Mouse (Mus musculus) kidney, embryonic 14.5 days (tissue): Measurements from ENCODE around the gene Ripply2. TPM values are rescaled to one million over a fixed set of nuclear protein-coding genes. Genes with fewer than 3 reads are reported as not detected.

Experiments used
- ATAC-seq: fragments of 200-750 bp; cut with Nextera tagmentation; 2 replicates; pipeline ENCODE4 v1.8.0; 2017; ENCODE audit warnings: moderate number of reproducible peaks, mild to moderate bottlenecking, moderate TSS enrichment, moderate library complexity; ENCODE audit not compliant: low FRiP score, low TSS enrichment
- H3K27ac ChIP-seq: fragments of 300-500 bp; sonication (generic); 2 replicates; pipeline ENCODE4 v1.5.1; 2014; ENCODE audit warnings: low read depth, mild to moderate bottlenecking, low read length, moderate library complexity, mixed read lengths
- H3K27me3 ChIP-seq: fragments of 300-500 bp; sonication (generic); 2 replicates; pipeline ENCODE4 v1.6.1; 2014; ENCODE audit warnings: mild to moderate bottlenecking, low read length; ENCODE audit not compliant: control insufficient read depth, insufficient read depth
- H3K36me3 ChIP-seq: fragments of 300-500 bp; sonication (generic); 2 replicates; pipeline ENCODE4 v1.6.1; 2014; ENCODE audit warnings: low read length, mixed read lengths; ENCODE audit not compliant: control insufficient read depth, insufficient read depth
- H3K4me1 ChIP-seq: fragments of 300-500 bp; sonication (generic); 2 replicates; pipeline ENCODE4 v1.6.1; 2014; ENCODE audit warnings: low read length, mixed read lengths; ENCODE audit not compliant: control insufficient read depth, insufficient read depth
- H3K4me2 ChIP-seq: fragments of 300-500 bp; sonication (generic); replicated peaks from 2 replicates; pipeline ENCODE4 v1.6.1; 2014; ENCODE audit warnings: low read depth, mild to moderate bottlenecking, low read length
- H3K4me3 ChIP-seq: fragments of 300-500 bp; sonication (generic); 2 replicates; pipeline ENCODE4 v1.5.1; 2014; ENCODE audit warnings: mild to moderate bottlenecking, low read length
- H3K9ac ChIP-seq: fragments of 300-500 bp; sonication (generic); 2 replicates; pipeline ENCODE4 v1.6.1; 2014; ENCODE audit warnings: low read depth, mild to moderate bottlenecking, low read length, moderate library complexity
- H3K9me3 ChIP-seq: fragments of 300-500 bp; sonication (generic); 2 replicates; pipeline ENCODE4 v1.6.1; 2016; ENCODE audit warnings: low read length; ENCODE audit not compliant: control insufficient read depth
- WGBS: fragments of 180-500 bp; shearing (Covaris S2); extraction: QIAGEN DNeasy Blood & Tissue Kit; methylation state at CpG from one replicate; pipeline ENCODE4 v1.1.7; 2014; 5-methylcytosine and 5-hydroxymethylcytosine counted together
- polyA plus RNA-seq: library from polyadenylated mRNA; unstranded; fragments of >200 nt; fragmentation: Nextera tagmentation; extraction: Ambion mirVana; gene quantifications from 2 replicates; pipeline ENCODE4 v1.2.1, GENCODE M21; 2014

Ripply2 gene
- polyA plus RNA-seq, 1 experiment from 2014 or later = 2.1 TPM

GRCm38 (mm10) chr9:86985105-86985504 lies 30.2 kb upstream of the Ripply2 start:
- 18% methylated on average over 6 of the region's 6 CpGs for WGBS
- no peaks in the 10 kb centered on the region for H3K9me3 ChIP-seq

GRCm38 (mm10) chr9:86986703-86987296 lies 28.5 kb upstream of the Ripply2 start:
- H3K4me3 ChIP-seq = no peak overlapping the region
- no peaks in the 10 kb centered on the region for H3K27me3 ChIP-seq
- 12% methylated on average over 7 of the region's 7 CpGs for WGBS
- no peak overlapping the region for H3K27ac ChIP-seq
- H3K4me1 ChIP-seq = peaks cover 5% of the 10 kb centered on the region; the same call in 1 of the 2 replicates
- no peak overlapping the region for H3K9ac ChIP-seq
- no peak overlapping the region for H3K4me2 ChIP-seq
- no peaks in the 10 kb centered on the region for H3K9me3 ChIP-seq
- ATAC-seq = peak; percentile 85
- H3K36me3 ChIP-seq = no peaks in the 10 kb centered on the region

More at GRCm38 (mm10) chr9:86985105-86985504, 30.2 kb upstream of the Ripply2 start:
- ATAC-seq = peak; percentile 37; the same call in 1 of the 2 replicates
- H3K27me3 ChIP-seq = no peaks in the 10 kb centered on the region
- H3K36me3 ChIP-seq = no peaks in the 10 kb centered on the region
- no peak overlapping the region; the same call in 1 of the 2 replicates for H3K4me2 ChIP-seq
- H3K27ac ChIP-seq = no peak overlapping the region
- peaks cover 5% of the 10 kb centered on the region; the same call in 1 of the 2 replicates for H3K4me1 ChIP-seq
- no peak overlapping the region for H3K9ac ChIP-seq
- no peak overlapping the region for H3K4me3 ChIP-seq

GRCm38 (mm10) chr9:86989822-86990221 lies 25.5 kb upstream of the Ripply2 start:
- no peak for ATAC-seq

GRCm38 (mm10) chr9:86991758-86992157 lies 23.6 kb upstream of the Ripply2 start:
- no peak overlapping the region for H3K4me2 ChIP-seq
- ATAC-seq = no peak
- H3K9ac ChIP-seq = no peak overlapping the region
- no peaks in the 10 kb centered on the region for H3K27me3 ChIP-seq
- no peaks in the 10 kb centered on the region for H3K4me1 ChIP-seq
- H3K9me3 ChIP-seq = no peaks in the 10 kb centered on the region
- no peak overlapping the region for H3K4me3 ChIP-seq
- 75% methylated on average over 8 of the region's 8 CpGs for WGBS
- H3K27ac ChIP-seq = no peak overlapping the region
- H3K36me3 ChIP-seq = no peaks in the 10 kb centered on the region

More at GRCm38 (mm10) chr9:86989822-86990221, 25.5 kb upstream of the Ripply2 start:
- no peak overlapping the region for H3K9ac ChIP-seq
- H3K4me1 ChIP-seq = peaks cover 5% of the 10 kb centered on the region; the same call in 1 of the 2 replicates
- no peak overlapping the region for H3K27ac ChIP-seq
- no peaks in the 10 kb centered on the region for H3K9me3 ChIP-seq
- no peaks in the 10 kb centered on the region for H3K27me3 ChIP-seq
- H3K4me2 ChIP-seq = no peak overlapping the region
- H3K36me3 ChIP-seq = no peaks in the 10 kb centered on the region
- no peak overlapping the region for H3K4me3 ChIP-seq

GRCm38 (mm10) chr9:86997046-86997691 lies 18.2 kb upstream of the Ripply2 start:
- H3K27ac ChIP-seq = 0 out of 2 replicates have a peak overlapping the region, but pooled peaks have one; percentile 26
- no peak overlapping the region for H3K9ac ChIP-seq
- 19% methylated on average over 3 of the region's 3 CpGs for WGBS
- H3K36me3 ChIP-seq = no peaks in the 10 kb centered on the region
- H3K4me1 ChIP-seq = no peaks in the 10 kb centered on the region
- H3K9me3 ChIP-seq = no peaks in the 10 kb centered on the region
- peak; percentile 84 for ATAC-seq
- H3K27me3 ChIP-seq = no peaks in the 10 kb centered on the region
- no peak overlapping the region for H3K4me3 ChIP-seq
- H3K4me2 ChIP-seq = no peak overlapping the region

- no peak overlapping the region for H3K4me3 ChIP-seq
- no peak for ATAC-seq
- WGBS = 67% methylated on average over 2 of the region's 2 CpGs
Measured at GRCm38 (mm10) chr9:86999956-87000582, 15.3 kb upstream of the Ripply2 start.

GRCm38 (mm10) chr9:87004701-87005434 lies 10.5 kb upstream of the Ripply2 start:
- no peak overlapping the region for H3K4me2 ChIP-seq
- ATAC-seq = no peak
- no peaks in the 10 kb centered on the region for H3K4me1 ChIP-seq
- H3K27ac ChIP-seq = no peak overlapping the region
- H3K9me3 ChIP-seq = no peaks in the 10 kb centered on the region
- H3K9ac ChIP-seq = no peak overlapping the region
- no peak overlapping the region for H3K4me3 ChIP-seq
- no peaks in the 10 kb centered on the region for H3K36me3 ChIP-seq
- 73% methylated on average over 6 of the region's 6 CpGs for WGBS
- no peaks in the 10 kb centered on the region for H3K27me3 ChIP-seq

More at GRCm38 (mm10) chr9:86999956-87000582, 15.3 kb upstream of the Ripply2 start:
- Histone ChIP-seq H3K9me3 (no peaks in the 10 kb centered on the region), H3K9ac (no peak overlapping the region), H3K4me2 (no peak overlapping the region), H3K4me1 (no peaks in the 10 kb centered on the region), H3K36me3 (no peaks in the 10 kb centered on the region), H3K27me3 (no peaks in the 10 kb centered on the region), H3K27ac (no peak overlapping the region)

GRCm38 (mm10) chr9:87005435-87005779 lies 9.9 kb upstream of the Ripply2 start:
- no peak overlapping the region for H3K9ac ChIP-seq
- H3K9me3 ChIP-seq = no peaks in the 10 kb centered on the region
- WGBS = 49% methylated on average over 5 of the region's 5 CpGs
- no peak for ATAC-seq
- no peaks in the 10 kb centered on the region for H3K4me1 ChIP-seq
- no peak overlapping the region for H3K4me2 ChIP-seq
- H3K27me3 ChIP-seq = no peaks in the 10 kb centered on the region
- H3K4me3 ChIP-seq = no peak overlapping the region
- no peaks in the 10 kb centered on the region for H3K36me3 ChIP-seq
- H3K27ac ChIP-seq = no peak overlapping the region
